Mouse (Mus musculus): ENCODE measurements around the gene Serpinb9d. TPM values are rescaled to one million over a fixed set of nuclear protein-coding genes. Genes with fewer than 3 reads are reported as not detected.

Gene Serpinb9d
- total RNA-seq (2023) = not detected

DNA sequence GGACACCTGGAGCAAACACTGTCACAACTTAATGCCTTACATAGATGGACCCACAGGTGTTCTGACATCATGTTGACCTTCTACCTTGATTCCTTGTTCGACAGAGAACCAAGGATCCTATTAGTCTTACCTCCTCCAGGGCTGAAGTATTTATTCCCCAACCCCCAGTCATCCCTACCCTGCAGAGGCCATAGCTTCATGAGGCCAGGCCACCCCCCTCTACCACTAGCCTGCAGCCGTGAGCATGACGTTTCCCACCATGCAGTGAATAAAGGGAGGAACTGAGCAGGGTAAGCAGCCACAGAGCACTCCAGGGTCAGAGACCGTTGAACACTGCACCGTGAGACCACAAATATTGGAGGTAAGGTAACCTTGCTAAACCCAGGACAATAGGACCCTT, at the start of gene Serpinb9d:
Gene Serpinb9d (plus strand): TSS at position 301 of the 400 bp plus-strand sequence.

DNA sequence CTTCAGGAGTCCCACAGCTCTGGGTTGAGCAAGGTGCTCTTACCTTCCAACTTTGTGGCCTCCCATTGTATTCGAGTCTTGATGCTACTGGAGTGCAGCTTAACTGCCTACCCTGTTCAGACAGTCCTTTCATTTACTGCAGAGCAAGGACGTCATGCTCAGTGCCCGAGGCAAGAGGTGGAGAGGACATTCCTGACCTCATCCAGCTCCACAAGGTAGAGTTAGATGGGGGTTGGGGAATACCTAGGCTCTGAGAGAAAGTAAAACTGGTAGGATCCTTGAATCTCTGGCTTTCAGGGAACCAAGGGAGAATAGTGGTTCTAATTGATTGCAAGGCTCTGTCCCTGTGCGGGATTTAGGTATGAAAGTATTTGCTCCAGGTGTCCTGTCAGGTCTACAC, 33.1 kb upstream of the Serpinb9d start, which contains the start of gene Serpinb9c:
Gene Serpinb9c (minus strand): TSS at position 101 of the 400 bp plus-strand sequence.

DNA sequence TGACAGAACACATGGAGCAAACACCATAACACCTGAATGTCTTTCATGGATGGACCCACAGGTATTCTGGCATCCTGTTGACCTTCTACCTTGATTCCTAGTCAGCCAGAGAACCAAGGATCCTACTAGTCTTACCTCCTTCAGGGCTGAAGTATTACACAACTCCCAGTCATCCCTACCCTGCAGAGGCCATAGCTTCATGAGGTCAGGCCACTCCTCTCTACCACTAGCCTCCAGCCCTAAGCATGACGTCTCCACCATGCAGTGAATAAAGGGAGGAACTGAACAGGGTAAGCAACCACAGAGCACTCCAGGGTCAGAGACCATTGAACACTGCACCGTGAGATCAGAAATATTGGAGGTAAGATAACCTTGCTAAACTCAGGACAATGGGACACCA, 56.6 kb downstream of the Serpinb9d start, which contains the start of gene Serpinb9e:
Gene Serpinb9e (plus strand): TSS at position 301 of the 400 bp plus-strand sequence.

Other genes with a start within 250 kb of the Serpinb9d start
- 10 to 100 TPM in 1 of 2 experiments, 1 to 10 TPM in 1; 7.7 to 10.1 TPM for gene Serpinb6b, start 227.8 kb upstream of the Serpinb9d start, total RNA-seq (2023)
- gene Serpinb9, start 189.7 kb upstream of the Serpinb9d start, total RNA-seq (2023) = 1 to 10 TPM; 2.5 to 3.4 TPM
- not detected for gene Serpinb9b, start 165.5 kb upstream of the Serpinb9d start, total RNA-seq (2023)
- gene Serpinb1b, start 114.4 kb upstream of the Serpinb9d start, total RNA-seq (2023) = not detected
- gene Serpinb9c, start 33.2 kb upstream of the Serpinb9d start, total RNA-seq (2023) = not detected
- gene Serpinb9e, start 56.7 kb downstream of the Serpinb9d start, total RNA-seq (2023) = not detected
- gene Serpinb9f, start 131.1 kb downstream of the Serpinb9d start, total RNA-seq (2023) = not detected
- not detected for gene Gm11397, start 202.8 kb downstream of the Serpinb9d start, total RNA-seq (2023)

All from B cell, adult 67 days (primary cell).